Mouse (Mus musculus): Measurements from ENCODE around the gene Atp5f1.

- TF ChIP-seq CTCF (IDR thresholded peaks at IDR 0.05; ENCODE audit: insufficient read depth, low read depth, low read length) (no peak), POLR2A (IDR thresholded peaks at IDR 0.05; ENCODE audit: insufficient read depth, low read depth, low read length) (no peak)
Observed at GRCm38 (mm10) chr3:105957235-105957634, 2.7 kb downstream of the Atp5f1 start.
